Mouse (Mus musculus) spleen, postnatal 14 days (tissue): ENCODE results near the gene H2afy.
"Not testable (repeated sequence)": the region's sequence is repeated elsewhere in the genome, so short reads cannot be mapped to it uniquely, and the experiment has no call there.

ENCODE experiments used
- DNase-seq, 2 experiments: peaks; one replicate each; pipeline ENCODE4 v3.0.0; 2021 to 2022; ENCODE audit warnings: low spot score in 2 of 2

The H2afy gene

DNA sequence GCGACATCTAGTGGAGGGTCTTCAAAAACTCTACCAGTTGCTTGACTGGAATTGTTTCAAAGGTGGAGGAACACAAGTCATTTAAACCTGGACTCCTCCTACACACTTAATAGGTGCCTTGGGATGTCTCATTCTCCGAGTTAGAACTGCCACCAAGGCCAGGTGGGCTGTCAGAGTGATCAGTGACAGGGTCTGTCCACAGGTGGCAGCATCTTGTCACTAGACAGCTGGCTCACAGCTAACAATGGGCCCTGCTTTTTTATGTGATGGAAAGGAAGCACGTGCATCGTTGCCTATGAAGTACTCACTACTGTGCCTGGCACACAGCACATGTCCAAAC lies 63.9 kb downstream of the H2afy start:
- no peak for DNase-seq

GRCm38 (mm10) chr13:56071586-56072267 lies 64.4 kb downstream of the H2afy start:
- DNase-seq: no peak

GRCm38 (mm10) chr13:56069643-56070042 lies 66.5 kb downstream of the H2afy start:
- no peak for DNase-seq

DNA sequence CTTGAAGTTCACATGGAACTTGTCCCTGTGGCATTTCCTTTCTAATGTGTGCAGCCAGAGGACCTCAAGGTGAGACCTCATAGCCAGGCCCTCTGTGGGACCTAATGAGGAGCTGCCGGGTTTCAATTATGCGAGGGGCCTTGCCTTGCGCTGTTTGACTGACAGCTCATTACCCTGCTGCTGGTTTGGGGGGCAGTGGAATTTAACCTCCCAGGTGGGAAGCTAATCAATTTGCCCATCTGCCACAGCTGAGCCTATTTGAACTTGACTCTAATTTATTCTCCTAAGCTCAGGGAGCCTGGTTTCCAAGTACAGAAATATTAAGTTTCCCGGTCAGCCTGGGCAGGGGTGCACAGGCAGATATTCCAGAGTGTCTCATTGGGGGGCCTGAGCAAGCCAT lies 67.6 kb downstream of the H2afy start:
- DNase-seq: no peak

GRCm38 (mm10) chr13:56066904-56067303 lies 69.3 kb downstream of the H2afy start:
- no peak for DNase-seq

DNA sequence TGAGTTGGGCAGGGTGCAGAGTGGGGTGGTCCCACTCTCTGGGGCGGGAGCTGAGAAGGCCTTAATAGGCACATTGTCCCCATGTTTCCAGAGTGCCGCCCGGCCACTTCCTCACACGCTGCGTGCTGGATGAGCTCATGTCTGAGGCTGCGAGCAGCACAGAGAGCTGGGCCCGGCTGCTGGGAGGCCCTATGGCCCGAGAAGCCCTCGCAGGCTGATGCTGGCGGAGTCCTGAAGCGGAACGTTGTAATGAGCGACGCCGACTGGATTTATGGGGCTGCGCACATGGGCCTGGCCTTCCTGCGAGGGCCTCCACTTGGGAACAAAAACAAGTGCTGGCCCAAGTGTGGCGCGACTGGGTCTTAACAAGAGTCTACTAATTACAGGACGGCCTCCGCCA lies 70.0 kb downstream of the H2afy start:
- no peak for DNase-seq

- no peak for DNase-seq
Observed at GRCm38 (mm10) chr13:56057761-56058160, 78.4 kb downstream of the H2afy start.

- DNase-seq: no peak
Observed at GRCm38 (mm10) chr13:56055720-56056119, 80.4 kb downstream of the H2afy start.

- no peak for DNase-seq
Observed at GRCm38 (mm10) chr13:56054089-56054488, 82.1 kb downstream of the H2afy start.

DNA sequence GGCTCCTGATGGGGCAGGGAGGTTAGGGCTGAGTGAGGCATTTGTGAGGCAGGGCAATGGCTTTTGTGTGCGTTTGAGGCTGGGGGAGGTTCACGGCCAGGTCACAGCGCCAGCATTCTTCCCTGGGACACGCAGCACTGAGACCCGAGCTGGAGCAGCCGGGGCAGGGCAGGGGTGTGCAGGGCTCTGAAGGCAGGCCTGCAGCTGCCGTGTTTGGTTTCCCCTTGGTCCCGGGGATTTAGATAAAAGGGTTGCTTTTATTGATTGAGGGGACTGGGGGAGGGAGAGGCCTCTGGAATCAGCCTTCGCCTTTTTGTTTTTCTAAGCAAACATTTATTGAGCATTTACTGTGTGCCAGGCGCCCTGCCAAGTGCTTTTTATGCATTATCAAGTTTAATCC lies 83.4 kb downstream of the H2afy start:
- no peak for DNase-seq

DNA sequence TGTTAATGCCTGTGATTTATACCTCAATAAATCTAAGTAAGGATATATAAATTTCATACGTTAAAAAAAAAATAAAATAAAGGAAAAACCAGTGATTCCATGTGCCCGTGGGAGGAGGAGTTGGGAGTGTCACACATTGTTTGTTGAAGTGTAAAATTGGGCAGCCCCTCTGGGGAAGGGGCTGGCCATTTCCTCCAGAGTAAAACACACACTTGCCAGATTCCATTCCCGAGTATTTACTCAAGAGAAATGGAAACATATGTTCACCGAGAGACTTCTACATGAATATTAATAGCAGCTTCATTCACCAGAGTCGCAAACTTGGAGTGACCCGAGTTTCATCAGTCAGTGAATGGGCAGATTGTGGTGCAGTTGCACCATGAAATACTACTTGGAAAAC lies 85.9 kb downstream of the H2afy start:
- DNase-seq: no peak

DNA sequence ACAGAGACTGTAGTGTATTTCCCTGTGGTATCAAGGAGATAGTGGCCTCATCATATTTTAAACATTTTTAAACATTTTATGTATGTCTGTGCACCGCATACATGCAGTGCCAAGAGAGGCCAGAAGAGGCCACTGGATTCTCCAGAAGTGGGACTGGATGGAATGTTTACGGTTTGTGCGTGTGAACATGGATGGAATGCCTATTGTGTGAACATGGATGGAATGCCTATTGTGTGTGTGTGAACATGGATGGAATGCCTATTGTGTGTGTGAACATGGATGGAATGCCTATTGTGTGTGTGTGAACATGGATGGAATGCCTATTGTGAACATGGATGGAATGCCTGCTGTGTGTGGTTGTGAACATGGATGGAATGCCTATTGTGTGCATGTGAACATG lies 93.9 kb downstream of the H2afy start:
- no peak for DNase-seq

DNA sequence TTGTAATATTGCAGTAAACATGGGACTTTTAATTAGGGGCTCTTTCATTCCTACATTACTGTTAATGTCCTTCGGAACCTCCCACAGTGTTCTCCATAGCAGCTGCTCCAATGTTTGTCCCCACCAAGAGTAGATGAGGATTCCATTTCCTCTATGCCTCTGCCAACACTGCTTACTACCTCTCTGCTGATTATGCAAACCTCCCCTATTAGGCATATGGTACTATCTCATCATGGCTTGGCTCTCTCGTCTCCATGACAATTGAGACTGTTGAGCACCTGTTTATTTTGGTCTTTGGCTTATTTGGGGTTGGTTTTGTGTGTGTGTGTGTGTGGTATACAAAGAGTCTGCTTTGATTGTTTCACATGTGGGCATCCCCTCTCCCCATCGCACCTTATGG lies 95.5 kb downstream of the H2afy start:
- no peak for DNase-seq

DNA sequence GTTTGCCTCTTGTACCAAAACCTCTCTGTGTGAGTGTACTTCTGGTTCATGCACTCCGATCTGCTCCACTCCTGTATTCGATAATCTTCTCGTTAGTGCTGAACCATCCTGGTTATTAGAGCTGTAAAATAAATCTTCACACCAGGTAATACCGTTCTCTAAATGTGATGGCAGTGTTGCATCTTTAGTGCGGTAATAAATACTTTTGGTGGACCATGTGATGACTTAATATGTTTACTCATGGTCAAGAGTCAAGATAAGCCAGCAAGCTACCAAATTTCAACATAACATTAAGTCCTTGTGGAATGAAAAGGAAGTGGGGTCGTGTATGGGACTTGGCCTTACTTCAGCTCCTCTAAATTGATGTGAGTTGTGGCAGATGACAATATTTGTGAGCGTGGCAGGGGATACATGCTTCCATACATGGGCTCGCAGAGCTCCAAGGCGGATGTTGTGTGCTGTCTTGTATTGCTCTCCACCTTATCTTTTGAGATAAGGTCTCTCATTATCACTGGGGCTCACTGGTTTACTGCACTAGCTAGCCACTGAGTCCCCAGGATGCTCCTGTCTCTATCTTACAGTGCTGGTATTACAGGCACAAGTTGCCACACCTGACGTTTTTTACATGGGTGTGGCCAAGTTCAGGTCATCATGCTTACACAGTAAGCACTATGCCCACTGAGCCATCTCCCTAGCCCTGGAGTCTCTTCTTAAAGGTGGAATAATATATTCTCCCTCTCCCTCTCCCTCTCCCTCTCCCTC lies 96.4 kb downstream of the H2afy start:
- no peak for DNase-seq

DNA sequence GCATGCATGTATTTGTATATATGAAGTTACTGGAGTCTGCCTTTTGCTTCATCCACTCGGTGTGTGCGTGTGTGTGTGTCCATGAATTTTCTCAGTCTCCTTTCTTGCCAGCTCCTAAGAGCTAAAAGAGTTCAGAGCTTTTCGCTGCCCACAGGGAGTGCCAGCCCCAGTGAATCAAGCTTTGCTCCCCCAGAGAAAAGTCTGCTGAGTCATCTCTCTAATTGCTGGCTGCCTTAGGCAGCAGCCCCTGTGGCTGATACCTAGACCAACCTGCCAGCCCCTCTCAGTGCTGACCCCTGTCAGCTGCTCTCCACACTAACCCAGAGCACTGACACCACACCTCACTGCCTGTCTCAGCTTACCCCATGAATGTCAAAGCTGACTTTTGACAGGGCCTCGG lies 107.2 kb downstream of the H2afy start:
- DNase-seq: no peak

- not testable (repeated sequence) for DNase-seq
Observed at GRCm38 (mm10) chr13:56027996-56028395, 108.2 kb downstream of the H2afy start.

DNA sequence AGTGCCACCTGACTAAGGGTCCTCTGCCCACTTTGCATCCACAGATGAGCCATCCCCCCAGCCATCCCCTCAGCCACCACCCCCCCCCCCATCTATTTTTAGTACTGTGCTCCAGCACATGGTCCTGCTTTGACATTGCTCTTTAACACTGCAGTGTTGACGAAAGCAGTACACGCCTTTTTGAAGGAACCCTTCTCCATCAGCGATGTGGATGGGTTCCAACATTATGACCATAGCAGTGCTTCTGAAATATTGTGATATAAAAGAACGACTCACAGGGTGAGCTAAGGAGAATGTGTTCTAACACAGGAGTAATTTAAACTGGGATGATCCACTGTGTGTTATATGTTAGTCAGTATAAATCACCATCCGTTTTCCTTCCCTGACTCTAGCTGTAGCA lies 109.5 kb downstream of the H2afy start:
- DNase-seq: no peak

GRCm38 (mm10) chr13:56026026-56026425 lies 110.1 kb downstream of the H2afy start:
- DNase-seq: no peak

DNA sequence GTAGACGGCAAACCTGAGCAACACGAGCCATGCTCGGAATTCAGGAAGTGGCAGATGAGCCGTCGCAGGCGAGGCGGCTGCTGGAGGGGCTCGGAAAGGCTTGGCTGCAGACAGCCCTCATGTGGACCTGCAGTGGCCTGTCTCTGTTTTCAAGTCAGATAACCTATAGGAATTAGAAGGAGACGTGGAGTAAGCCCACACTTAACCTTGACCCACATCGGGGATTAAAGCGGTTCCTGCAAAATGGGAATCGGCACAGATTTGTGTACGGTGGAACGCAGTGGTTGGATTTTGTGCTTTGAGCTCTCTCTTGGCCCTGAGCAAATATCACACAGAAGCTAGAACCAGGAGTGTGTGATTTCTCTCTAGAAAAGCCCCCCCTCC lies 111.1 kb downstream of the H2afy start:
- no peak for DNase-seq

- no peak for DNase-seq
Observed at GRCm38 (mm10) chr13:56024410-56025026, 111.6 kb downstream of the H2afy start.
